Mouse (Mus musculus) limb, embryonic 13.5 days (tissue): ENCODE data around the gene Fgd5. TPM values are rescaled to one million over a fixed set of nuclear protein-coding genes. Genes with fewer than 3 reads are reported as not detected.

ENCODE experiments used
- ATAC-seq: fragments of 200-750 bp; cut with Nextera tagmentation; 2 replicates; pipeline ENCODE4 v1.8.0; 2017; ENCODE audit warnings: low read depth, moderate number of reproducible peaks, moderate TSS enrichment; ENCODE audit not compliant: low FRiP score
- H3K27ac ChIP-seq: fragments of 300-500 bp; sonication (generic); 2 replicates; pipeline ENCODE4 v1.5.1; 2015; ENCODE audit warnings: inconsistent platforms, mild to moderate bottlenecking, moderate library complexity
- H3K27me3 ChIP-seq: fragments of 300-500 bp; sonication (generic); 2 replicates; pipeline ENCODE4 v1.6.1; 2015; ENCODE audit warnings: mild to moderate bottlenecking, inconsistent platforms
- H3K36me3 ChIP-seq: fragments of 300-500 bp; sonication (generic); 2 replicates; pipeline ENCODE4 v1.6.1; 2015; ENCODE audit warnings: inconsistent platforms, mild to moderate bottlenecking, moderate library complexity
- H3K4me1 ChIP-seq: fragments of 300-500 bp; sonication (generic); 2 replicates; pipeline ENCODE4 v1.6.1; 2015; ENCODE audit warnings: inconsistent platforms
- H3K4me2 ChIP-seq: fragments of 300-500 bp; sonication (generic); replicated peaks from 2 replicates; pipeline ENCODE4 v1.6.1; 2015; ENCODE audit warnings: inconsistent platforms, mild to moderate bottlenecking, moderate library complexity
- H3K4me3 ChIP-seq: fragments of 300-500 bp; sonication (generic); 2 replicates; pipeline ENCODE4 v1.5.1; 2015; ENCODE audit warnings: moderate library complexity, mild to moderate bottlenecking, inconsistent platforms
- H3K9ac ChIP-seq: fragments of 300-500 bp; sonication (generic); 2 replicates; pipeline ENCODE4 v1.6.1; 2015; ENCODE audit warnings: mild to moderate bottlenecking, inconsistent platforms
- H3K9me3 ChIP-seq: fragments of 300-500 bp; sonication (generic); 2 replicates; pipeline ENCODE4 v1.6.1; 2016; ENCODE audit warnings: inconsistent platforms
- WGBS: fragments of 180-500 bp; shearing (Covaris S2); methylation state at CpG from one replicate; pipeline ENCODE4 v1.1.7; 2015; 5-methylcytosine and 5-hydroxymethylcytosine counted together
- polyA plus RNA-seq: library from polyadenylated mRNA; unstranded; fragments of >200 nt; fragmentation: Nextera tagmentation; extraction: Ambion mirVana; gene quantifications from 2 replicates; pipeline ENCODE4 v1.2.1, GENCODE M21; 2015

Gene Fgd5
- polyA plus RNA-seq, 1 experiment from 2014 or later = 7.0 TPM

GRCm38 (mm10) chr6:92012413-92012812, 33.7 kb downstream of the Fgd5 start:
- Histone ChIP-seq H3K9me3 (no peaks in the 10 kb centered on the region), H3K36me3 (no peaks in the 10 kb centered on the region), H3K4me1 (peaks cover 11% of the 10 kb centered on the region), H3K27me3 (no peaks in the 10 kb centered on the region), H3K9ac (no peak overlapping the region), H3K4me3 (no peak overlapping the region), H3K27ac (no peak overlapping the region), H3K4me2 (no peak overlapping the region)
- 70% methylated on average over 5 of the region's 5 CpGs for WGBS
- no peak for ATAC-seq

GRCm38 (mm10) chr6:92013035-92013434, 34.4 kb downstream of the Fgd5 start:
- WGBS = 88% methylated on average over 6 of the region's 6 CpGs

GRCm38 (mm10) chr6:92013620-92014019, 34.9 kb downstream of the Fgd5 start:
- Histone ChIP-seq H3K27ac (no peak overlapping the region), H3K4me1 (peaks cover 14% of the 10 kb centered on the region), H3K27me3 (no peaks in the 10 kb centered on the region), H3K36me3 (no peaks in the 10 kb centered on the region), H3K9ac (no peak overlapping the region), H3K4me2 (no peak overlapping the region), H3K4me3 (no peak overlapping the region), H3K9me3 (no peaks in the 10 kb centered on the region)
- ATAC-seq = no peak
- WGBS = 69% methylated on average over 3 of the region's 3 CpGs

More at GRCm38 (mm10) chr6:92013035-92013434, 34.4 kb downstream of the Fgd5 start:
- no peaks in the 10 kb centered on the region for H3K27me3 ChIP-seq
- no peak overlapping the region for H3K9ac ChIP-seq
- H3K4me3 ChIP-seq = no peak overlapping the region
- H3K4me2 ChIP-seq = no peak overlapping the region
- no peak overlapping the region for H3K27ac ChIP-seq
- H3K4me1 ChIP-seq = peaks cover 11% of the 10 kb centered on the region
- H3K9me3 ChIP-seq = no peaks in the 10 kb centered on the region
- ATAC-seq = no peak
- H3K36me3 ChIP-seq = no peaks in the 10 kb centered on the region

- Histone ChIP-seq H3K27me3 (no peaks in the 10 kb centered on the region), H3K4me3 (no peak overlapping the region), H3K4me2 (no peak overlapping the region), H3K4me1 (peaks cover 14% of the 10 kb centered on the region), H3K36me3 (no peaks in the 10 kb centered on the region), H3K9ac (no peak overlapping the region), H3K27ac (no peak overlapping the region), H3K9me3 (no peaks in the 10 kb centered on the region)
- no peak for ATAC-seq
- 72% methylated on average over 7 of the region's 7 CpGs for WGBS
These were observed 36.3 kb downstream of the Fgd5 start for GRCm38 (mm10) chr6:92014936-92015335.

- no peak overlapping the region for H3K9ac ChIP-seq
- no peak for ATAC-seq
- no peaks in the 10 kb centered on the region for H3K27me3 ChIP-seq
- 76% methylated on average over 5 of the region's 5 CpGs for WGBS
- H3K4me1 ChIP-seq = peaks cover 14% of the 10 kb centered on the region
- no peaks in the 10 kb centered on the region for H3K9me3 ChIP-seq
- no peak overlapping the region for H3K4me3 ChIP-seq
- H3K4me2 ChIP-seq = no peak overlapping the region
- no peaks in the 10 kb centered on the region for H3K36me3 ChIP-seq
- H3K27ac ChIP-seq = no peak overlapping the region
These were observed 37.2 kb downstream of the Fgd5 start for GRCm38 (mm10) chr6:92015848-92016247.

- Histone ChIP-seq H3K27me3 (no peaks in the 10 kb centered on the region), H3K36me3 (no peaks in the 10 kb centered on the region), H3K9ac (no peak overlapping the region), H3K27ac (no peak overlapping the region), H3K4me2 (no peak overlapping the region), H3K4me3 (no peak overlapping the region), H3K4me1 (peaks cover 14% of the 10 kb centered on the region), H3K9me3 (no peaks in the 10 kb centered on the region)
- WGBS = 80% methylated on average over 6 of the region's 6 CpGs
- no peak for ATAC-seq
These were observed 38.1 kb downstream of the Fgd5 start for GRCm38 (mm10) chr6:92016738-92017137.

- Histone ChIP-seq H3K4me2 (no peak overlapping the region), H3K9ac (no peak overlapping the region), H3K27ac (no peak overlapping the region), H3K4me1 (peaks cover 12% of the 10 kb centered on the region), H3K4me3 (no peak overlapping the region), H3K27me3 (no peaks in the 10 kb centered on the region), H3K36me3 (no peaks in the 10 kb centered on the region), H3K9me3 (no peaks in the 10 kb centered on the region)
- WGBS = 55% methylated on average over 6 of the region's 6 CpGs
- no peak for ATAC-seq
These were observed 39.7 kb downstream of the Fgd5 start for GRCm38 (mm10) chr6:92018421-92018820.

GRCm38 (mm10) chr6:92021061-92021460, 42.4 kb downstream of the Fgd5 start:
- Histone ChIP-seq H3K27ac (no peak overlapping the region), H3K4me1 (peaks cover 3% of the 10 kb centered on the region; the same call in 1 of the 2 replicates), H3K36me3 (no peaks in the 10 kb centered on the region), H3K9ac (no peak overlapping the region), H3K4me2 (no peak overlapping the region), H3K4me3 (no peak overlapping the region), H3K9me3 (no peaks in the 10 kb centered on the region), H3K27me3 (no peaks in the 10 kb centered on the region)
- no peak for ATAC-seq
- WGBS = 85% methylated on average over 9 of the region's 9 CpGs

GRCm38 (mm10) chr6:92021506-92021905, 42.8 kb downstream of the Fgd5 start:
- 58% methylated on average over 6 of the region's 6 CpGs for WGBS
- no peaks in the 10 kb centered on the region for H3K27me3 ChIP-seq
- no peak for ATAC-seq
- no peaks in the 10 kb centered on the region for H3K9me3 ChIP-seq
- no peak overlapping the region for H3K4me2 ChIP-seq
- no peak overlapping the region for H3K27ac ChIP-seq
- no peak overlapping the region for H3K4me3 ChIP-seq
- H3K9ac ChIP-seq = no peak overlapping the region
- no peaks in the 10 kb centered on the region for H3K36me3 ChIP-seq
- H3K4me1 ChIP-seq = peaks cover 3% of the 10 kb centered on the region; the same call in 1 of the 2 replicates

GRCm38 (mm10) chr6:92025252-92025651, 46.6 kb downstream of the Fgd5 start:
- no peak overlapping the region for H3K4me2 ChIP-seq
- 78% methylated on average over 1 of the region's 1 CpGs for WGBS
- no peaks in the 10 kb centered on the region for H3K36me3 ChIP-seq
- H3K9ac ChIP-seq = no peak overlapping the region
- no peak for ATAC-seq
- H3K27ac ChIP-seq = no peak overlapping the region
- H3K4me1 ChIP-seq = no peaks in the 10 kb centered on the region
- no peaks in the 10 kb centered on the region for H3K27me3 ChIP-seq
- H3K4me3 ChIP-seq = no peak overlapping the region
- H3K9me3 ChIP-seq = no peaks in the 10 kb centered on the region

GRCm38 (mm10) chr6:92027379-92027778, 48.7 kb downstream of the Fgd5 start:
- Histone ChIP-seq H3K4me1 (no peaks in the 10 kb centered on the region), H3K9ac (no peak overlapping the region), H3K36me3 (no peaks in the 10 kb centered on the region), H3K27me3 (no peaks in the 10 kb centered on the region), H3K9me3 (no peaks in the 10 kb centered on the region), H3K4me2 (no peak overlapping the region), H3K4me3 (no peak overlapping the region), H3K27ac (no peak overlapping the region)
- WGBS = 73% methylated on average over 4 of the region's 4 CpGs
- ATAC-seq = no peak

- WGBS = 76% methylated on average over 8 of the region's 8 CpGs
- H3K4me2 ChIP-seq = no peak overlapping the region
- no peak for ATAC-seq
- no peak overlapping the region for H3K9ac ChIP-seq
- no peaks in the 10 kb centered on the region for H3K9me3 ChIP-seq
- peaks cover 7% of the 10 kb centered on the region; the same call in 1 of the 2 replicates for H3K4me1 ChIP-seq
- H3K36me3 ChIP-seq = no peaks in the 10 kb centered on the region
- no peak overlapping the region for H3K27ac ChIP-seq
- no peaks in the 10 kb centered on the region for H3K27me3 ChIP-seq
- no peak overlapping the region for H3K4me3 ChIP-seq
These were observed 52.0 kb downstream of the Fgd5 start for GRCm38 (mm10) chr6:92030646-92031045.

- Histone ChIP-seq H3K9ac (no peak overlapping the region), H3K27ac (no peak overlapping the region), H3K4me1 (peaks cover 7% of the 10 kb centered on the region; the same call in 1 of the 2 replicates), H3K9me3 (no peaks in the 10 kb centered on the region), H3K4me3 (no peak overlapping the region), H3K27me3 (no peaks in the 10 kb centered on the region), H3K4me2 (no peak overlapping the region), H3K36me3 (no peaks in the 10 kb centered on the region)
- WGBS = 54% methylated on average over 6 of the region's 6 CpGs
- no peak for ATAC-seq
These were observed 56.0 kb downstream of the Fgd5 start for GRCm38 (mm10) chr6:92034713-92035112.
